Mouse (Mus musculus) frontal cortex, postnatal 36 days (tissue): ENCODE measurements around the gene Gnat2.

ENCODE experiments used
- DNase-seq, 2 experiments: peaks; one replicate each; pipeline ENCODE4 v3.0.0; 2022; ENCODE audit warnings: low spot score in 2 of 2

The Gnat2 gene

DNA sequence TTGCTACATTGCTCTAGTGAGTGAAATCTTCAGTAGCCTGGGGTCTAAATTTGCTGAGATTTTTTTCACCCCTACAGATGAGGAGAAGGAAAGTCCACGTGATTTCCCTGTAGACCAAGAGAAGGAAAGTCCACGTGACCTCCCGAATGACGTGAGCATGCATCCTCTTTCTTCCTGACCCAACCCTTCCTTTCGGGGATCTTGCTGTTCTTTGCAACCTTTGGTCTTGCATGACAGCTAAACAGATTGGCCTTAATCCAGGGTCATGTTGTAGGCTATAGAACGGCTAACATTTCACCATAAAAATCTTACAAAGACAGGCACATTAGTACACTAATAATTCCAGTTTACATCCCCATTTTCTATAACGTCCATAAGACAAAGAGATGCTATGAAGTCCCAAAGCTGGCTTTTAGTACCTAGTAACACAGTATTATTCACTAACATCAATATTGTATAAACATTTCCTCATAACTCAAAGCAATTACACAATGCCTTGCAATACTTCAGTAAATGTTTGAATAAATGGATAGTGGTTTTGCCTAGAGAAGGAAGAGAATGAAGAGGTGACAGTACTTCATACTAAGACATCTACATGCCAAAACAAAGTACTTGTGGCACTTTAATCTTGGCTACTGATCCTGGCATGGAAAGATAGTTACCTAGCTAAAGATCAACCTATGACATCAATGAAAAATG lies 21.2 kb downstream of the Gnat2 start:
- DNase-seq: no peak

DNA sequence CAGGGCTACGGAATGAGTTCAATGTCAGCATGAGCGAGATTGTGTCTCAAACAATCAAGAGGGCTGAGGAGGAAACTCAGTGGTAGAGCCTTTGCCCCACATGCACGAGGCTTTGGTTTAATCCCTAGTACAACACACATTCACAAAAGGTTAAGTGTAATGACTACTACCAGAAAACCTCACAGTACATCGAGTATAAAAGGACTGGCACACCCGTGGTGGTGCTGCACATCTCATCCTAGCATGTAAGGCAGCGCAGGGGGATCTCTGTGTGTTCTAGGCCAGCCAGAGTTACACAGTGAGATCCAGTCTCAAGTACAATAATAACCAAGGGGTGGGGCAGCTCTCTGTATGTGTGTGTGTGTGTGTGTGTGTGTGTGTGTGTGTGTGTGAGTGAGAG lies 24.9 kb downstream of the Gnat2 start:
- no peak for DNase-seq

GRCm38 (mm10) chr3:108121101-108121500 lies 28.5 kb downstream of the Gnat2 start:
- no peak for DNase-seq

DNA sequence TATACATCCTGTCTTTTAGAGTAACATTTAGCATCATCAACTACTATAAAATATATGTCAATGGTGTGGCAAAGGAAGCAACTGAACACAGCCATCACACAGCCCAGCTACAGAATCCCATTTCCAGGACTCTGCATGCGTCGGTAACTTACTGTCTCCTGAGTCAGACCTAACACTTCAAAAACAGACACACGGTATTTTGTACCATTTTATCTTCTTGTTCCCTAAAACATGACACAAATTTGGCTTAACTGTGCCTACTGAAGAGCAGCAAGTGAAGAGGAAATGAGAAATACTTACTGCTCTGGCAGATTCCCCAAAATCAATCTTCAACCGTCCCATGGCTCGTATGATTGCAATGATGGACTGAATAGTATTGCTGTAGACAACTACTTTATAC lies 30.7 kb downstream of the Gnat2 start:
- DNase-seq: no peak

DNA sequence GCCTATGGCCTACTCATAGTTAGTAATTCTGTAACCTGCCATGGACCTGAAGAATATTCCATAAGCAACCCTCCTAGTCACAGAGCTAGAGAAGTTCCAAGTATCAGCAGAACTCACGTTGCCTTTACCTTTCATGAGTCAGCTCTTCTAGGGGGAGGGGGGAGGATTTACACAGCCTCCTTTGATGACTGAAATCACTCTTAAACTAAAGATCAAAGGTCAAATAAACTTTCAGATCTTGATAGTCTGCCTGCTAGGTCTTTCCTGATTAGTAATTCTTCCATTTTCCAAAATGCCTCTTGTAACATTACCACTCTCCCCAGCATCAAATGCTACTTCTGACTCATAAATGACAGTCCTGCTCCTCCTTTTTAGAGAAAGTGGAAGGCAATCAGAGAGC lies 31.5 kb downstream of the Gnat2 start:
- DNase-seq: no peak

- no peak for DNase-seq
Observed at GRCm38 (mm10) chr3:108126327-108126726, 33.7 kb downstream of the Gnat2 start.

- DNase-seq: no peak
Observed at GRCm38 (mm10) chr3:108128520-108128919, 35.9 kb downstream of the Gnat2 start.

- no peak for DNase-seq
Observed at GRCm38 (mm10) chr3:108129367-108129766, 36.8 kb downstream of the Gnat2 start.

GRCm38 (mm10) chr3:108129804-108130203 lies 37.2 kb downstream of the Gnat2 start:
- no peak for DNase-seq

DNA sequence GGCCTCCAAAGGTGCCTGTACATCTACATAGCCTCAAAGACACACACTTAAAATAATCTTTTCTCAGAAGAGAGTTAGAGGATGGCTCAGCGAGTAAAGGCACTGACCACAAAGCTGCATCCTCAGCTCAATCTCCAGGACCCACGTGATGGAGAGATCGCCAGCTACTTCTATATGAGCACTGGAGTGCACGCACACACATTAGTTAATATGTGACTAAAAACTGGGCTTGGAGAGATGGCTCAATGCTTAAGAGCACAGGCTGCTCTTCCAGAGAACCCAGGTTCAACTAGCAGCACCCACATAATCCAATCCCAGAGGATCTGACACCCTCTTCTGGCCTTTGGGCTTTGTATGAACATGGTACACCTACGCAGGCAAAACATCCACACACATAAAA lies 38.6 kb downstream of the Gnat2 start:
- no peak for DNase-seq

DNA sequence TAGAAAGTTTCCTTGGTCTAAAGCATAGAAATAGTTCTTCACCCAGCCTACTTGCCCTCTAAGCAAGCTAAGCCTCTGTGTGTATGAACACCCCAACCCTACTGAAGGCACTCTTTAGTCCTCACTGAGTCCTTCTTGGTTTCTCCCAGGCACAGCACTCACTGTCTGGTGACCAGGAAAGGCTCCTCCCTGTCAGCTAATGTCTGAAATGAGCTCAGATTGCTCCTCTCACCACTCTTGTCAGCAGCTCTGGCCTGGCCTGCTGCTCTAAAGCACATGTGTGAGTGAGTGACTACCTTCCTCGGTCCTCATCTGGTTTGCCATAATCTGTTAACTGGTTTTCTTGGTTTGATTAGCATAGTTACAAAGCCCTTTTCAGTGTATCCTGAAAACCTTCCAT lies 39.2 kb downstream of the Gnat2 start:
- DNase-seq: no peak

DNA sequence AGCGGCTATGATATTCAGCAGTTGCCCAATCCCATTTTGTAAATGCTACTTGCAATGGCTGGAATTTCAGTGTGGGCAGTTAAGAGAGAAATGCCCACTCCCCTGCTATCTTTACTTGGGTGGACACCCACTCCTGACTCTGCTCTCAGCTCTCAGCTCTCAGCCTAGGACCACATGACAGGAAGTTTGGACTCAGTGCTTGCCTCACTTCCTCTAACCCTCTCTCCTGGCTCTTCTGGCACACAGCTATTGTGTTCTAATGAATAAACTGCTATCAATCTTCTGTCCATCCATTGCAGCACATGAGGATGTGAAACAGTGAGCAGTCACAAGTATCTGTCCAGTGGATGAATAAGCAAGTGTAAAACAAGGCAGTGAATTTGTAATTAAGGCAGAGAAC lies 39.9 kb downstream of the Gnat2 start:
- DNase-seq: no peak

- DNase-seq: peak; percentile 69 to 80
Observed at GRCm38 (mm10) chr3:108134701-108135100, 42.1 kb downstream of the Gnat2 start.

GRCm38 (mm10) chr3:108139113-108139512 lies 46.5 kb downstream of the Gnat2 start:
- no peak for DNase-seq

DNA sequence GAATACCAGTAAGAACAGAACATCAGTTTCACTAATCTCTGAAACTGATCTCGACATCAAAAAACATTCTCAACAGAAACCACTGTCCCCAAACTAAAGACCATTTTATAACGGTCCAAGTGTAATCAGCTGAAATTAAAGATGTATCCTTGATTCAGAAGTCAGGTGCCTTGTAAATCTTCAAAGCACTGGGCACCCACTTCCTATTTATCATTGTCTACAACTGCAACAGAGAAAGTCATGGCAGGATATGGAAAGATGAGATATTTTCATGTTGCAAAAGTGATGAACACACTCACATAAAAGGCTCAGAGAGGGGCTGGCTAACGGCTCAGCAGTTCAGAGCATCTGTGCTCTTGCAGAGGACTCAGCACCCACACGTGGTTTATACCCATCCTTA lies 48.2 kb downstream of the Gnat2 start:
- no peak for DNase-seq

GRCm38 (mm10) chr3:108145534-108146445 lies 53.2 kb downstream of the Gnat2 start, which contains the start of gene Gnai3:
TSS of gene Gnai3 (minus strand) at chr3:108146146.
- peak; percentile 90 to 93 for DNase-seq

- DNase-seq: no peak
Observed at GRCm38 (mm10) chr3:108146671-108147070, 54.1 kb downstream of the Gnat2 start.

- DNase-seq: peak; percentile 84 to 91
Observed at GRCm38 (mm10) chr3:108147386-108148235, 55.0 kb downstream of the Gnat2 start.
